Mouse (Mus musculus): ENCODE results near the gene Chn2.
"Not testable (repeated sequence)": the region's sequence is repeated elsewhere in the genome, so short reads cannot be mapped to it uniquely, and the experiment has no call there.

Gene Chn2

GRCm38 (mm10) chr6:54161246-54161645 is 121.9 kb downstream of the Chn2 start:
- DNase-seq, result no peak

GRCm38 (mm10) chr6:54162321-54162720 is 123.0 kb downstream of the Chn2 start:
- peak; percentile 35 for DNase-seq

- peak; percentile 32 for DNase-seq
These were observed 123.4 kb downstream of the Chn2 start for GRCm38 (mm10) chr6:54162786-54163185.

GRCm38 (mm10) chr6:54163702-54164101 is 124.3 kb downstream of the Chn2 start:
- DNase-seq, result no peak

- DNase-seq, result peak; percentile 72
These were observed 125.4 kb downstream of the Chn2 start for GRCm38 (mm10) chr6:54164777-54165176.

GRCm38 (mm10) chr6:54165246-54165645 is 125.9 kb downstream of the Chn2 start:
- DNase-seq, result no peak

GRCm38 (mm10) chr6:54165863-54166262 is 126.5 kb downstream of the Chn2 start:
- DNase-seq, result no peak

GRCm38 (mm10) chr6:54166991-54167546 is 127.7 kb downstream of the Chn2 start:
- DNase-seq, result no peak

GRCm38 (mm10) chr6:54170286-54170894 is 131.0 kb downstream of the Chn2 start:
- no peak for DNase-seq

GRCm38 (mm10) chr6:54171385-54171784 is 132.0 kb downstream of the Chn2 start:
- no peak for DNase-seq

- DNase-seq, result no peak
These were observed 136.3 kb downstream of the Chn2 start for GRCm38 (mm10) chr6:54175473-54176215.

GRCm38 (mm10) chr6:54177081-54177480 is 137.7 kb downstream of the Chn2 start:
- DNase-seq, result not testable (repeated sequence)

GRCm38 (mm10) chr6:54179056-54179873 is 139.9 kb downstream of the Chn2 start:
- DNase-seq, result no peak

GRCm38 (mm10) chr6:54179874-54180212 is 140.5 kb downstream of the Chn2 start:
- no peak for DNase-seq

GRCm38 (mm10) chr6:54183825-54184578 is 144.6 kb downstream of the Chn2 start:
- no peak for DNase-seq

GRCm38 (mm10) chr6:54193631-54194305 is 154.4 kb downstream of the Chn2 start:
- no peak for DNase-seq

GRCm38 (mm10) chr6:54197821-54198412 is 158.6 kb downstream of the Chn2 start:
- DNase-seq, result no peak

- DNase-seq, result no peak
These were observed 160.2 kb downstream of the Chn2 start for GRCm38 (mm10) chr6:54199516-54199915.

- DNase-seq, result no peak
These were observed 160.8 kb downstream of the Chn2 start for GRCm38 (mm10) chr6:54200031-54200722.

- DNase-seq, result no peak
These were observed 163.1 kb downstream of the Chn2 start for GRCm38 (mm10) chr6:54202311-54203020.

Measured in lung, postnatal 10 days (tissue).